Mouse (Mus musculus) liver, postnatal 0 days (tissue): ENCODE results near the gene 6820408C15Rik. TPM values are rescaled to one million over a fixed set of nuclear protein-coding genes. Genes with fewer than 3 reads are reported as not detected.

Experiments used
- ATAC-seq: fragments of 200-750 bp; cut with Nextera tagmentation; 2 replicates; pipeline ENCODE4 v1.8.0; 2017; ENCODE audit warnings: mild to moderate bottlenecking, moderate library complexity
- DNase-seq: peaks from one replicate; pipeline ENCODE4 v3.0.0-alpha.2; 2016
- H3K27ac ChIP-seq: fragments of 300-500 bp; sonication (generic); 2 replicates; pipeline ENCODE4 v1.5.1; 2014; ENCODE audit warnings: antibody characterized with exemption, moderate library complexity, mild to moderate bottlenecking, low read depth
- H3K27me3 ChIP-seq: fragments of 300-500 bp; sonication (generic); 2 replicates; pipeline ENCODE4 v1.6.1; 2014; ENCODE audit warnings: low read length, control low read depth, mixed read lengths; ENCODE audit not compliant: insufficient read depth
- H3K36me3 ChIP-seq: fragments of 300-500 bp; sonication (generic); replicated peaks from 2 replicates; pipeline ENCODE4 v1.6.1; 2014; ENCODE audit warnings: mild to moderate bottlenecking, control low read depth, low read length, moderate library complexity, mixed read lengths; ENCODE audit not compliant: insufficient read depth
- H3K4me1 ChIP-seq: fragments of 300-500 bp; sonication (generic); 2 replicates; pipeline ENCODE4 v1.6.1; 2014; ENCODE audit warnings: antibody characterized with exemption, mild to moderate bottlenecking, control low read depth; ENCODE audit not compliant: insufficient read depth
- H3K4me2 ChIP-seq: fragments of 300-500 bp; sonication (generic); 2 replicates; pipeline ENCODE4 v1.6.1; 2014; ENCODE audit warnings: low read depth, mild to moderate bottlenecking, low read length, moderate library complexity, mixed read lengths
- H3K4me3 ChIP-seq: fragments of 300-500 bp; sonication (generic); 2 replicates; pipeline ENCODE4 v1.5.1; 2014; ENCODE audit warnings: low read depth, low read length
- H3K9ac ChIP-seq: fragments of 300-500 bp; sonication (generic); replicated peaks from 2 replicates; pipeline ENCODE4 v1.6.1; 2014; ENCODE audit warnings: mild to moderate bottlenecking, moderate library complexity
- H3K9me3 ChIP-seq: fragments of 300-500 bp; sonication (generic); 2 replicates; pipeline ENCODE4 v1.6.1; 2016; ENCODE audit warnings: mild to moderate bottlenecking, control low read depth, low read length, mixed read lengths
- CTCF ChIP-seq: sonication (generic); IDR thresholded peaks from 2 replicates; pipeline ENCODE4 v1.5.1; 2016; ENCODE audit warnings: antibody characterized with exemption, low read depth
- EP300 ChIP-seq: IDR thresholded peaks from 2 replicates; pipeline ENCODE4 v1.6.1; 2016; ENCODE audit warnings: antibody characterized with exemption, low read depth, mild to moderate bottlenecking
- WGBS: fragments of 180-500 bp; shearing (Covaris S2); extraction: QIAGEN DNeasy Blood & Tissue Kit; methylation state at CpG from one replicate; pipeline ENCODE4 v1.1.7; 2014; ENCODE audit not compliant: insufficient replicate concordance; 5-methylcytosine and 5-hydroxymethylcytosine counted together
- polyA plus RNA-seq: library from polyadenylated mRNA; unstranded; fragments of >200 nt; fragmentation: Nextera tagmentation; extraction: Ambion mirVana; gene quantifications from 2 replicates; pipeline ENCODE4 v1.2.1, GENCODE M21; 2015

The 6820408C15Rik gene
- polyA plus RNA-seq, 1 experiment from 2014 or later: 0.42 TPM

DNA sequence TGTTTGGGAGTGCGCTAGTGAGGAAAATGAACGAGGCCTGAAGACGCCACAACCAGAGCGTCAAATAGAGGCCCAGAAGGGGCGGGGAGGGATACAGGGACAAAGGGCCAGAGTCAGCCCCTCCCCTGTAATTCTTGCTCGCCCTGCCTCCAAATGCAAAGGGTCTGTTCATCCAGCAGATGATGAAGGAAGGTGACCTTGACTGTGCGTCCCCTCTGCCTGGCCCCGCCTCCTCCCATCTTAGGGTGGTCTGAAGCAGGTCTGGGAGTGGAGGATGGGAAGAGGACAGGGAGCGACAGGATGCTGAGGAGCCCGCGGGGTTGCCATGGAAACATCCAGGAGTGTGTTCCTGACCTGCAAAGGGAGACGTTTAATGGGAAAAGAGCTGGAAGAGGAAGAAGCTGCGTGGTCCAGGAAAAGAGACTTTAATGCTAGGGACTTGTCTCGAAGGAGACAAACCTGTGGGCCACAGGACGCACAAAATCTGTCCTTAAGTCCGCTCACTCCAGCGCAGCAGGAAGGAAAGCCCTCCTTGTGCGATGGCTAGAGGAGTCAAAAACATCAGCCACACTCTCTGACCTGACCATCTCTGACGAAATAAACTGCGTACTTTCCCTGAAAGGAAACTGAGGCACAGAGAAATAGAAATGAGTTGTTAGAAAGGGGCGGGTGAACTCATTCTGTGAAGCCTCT is 39.6 kb upstream of the 6820408C15Rik start:
- Histone ChIP-seq H3K4me3 (no peak overlapping the region), H3K27ac (no peak overlapping the region), H3K27me3 (peaks cover 33% of the 10 kb centered on the region), H3K36me3 (no peaks in the 10 kb centered on the region), H3K9me3 (no peaks in the 10 kb centered on the region), H3K4me1 (no peaks in the 10 kb centered on the region), H3K4me2 (no peak overlapping the region), H3K9ac (no peak overlapping the region)
- TF ChIP-seq CTCF (no peak), EP300 (no peak)
- DNase-seq: no peak
- WGBS: 11% methylated on average over 21 of the region's 21 CpGs
- no peak for ATAC-seq

- DNase-seq: no peak
- no peak within 1 kb of the TSS for H3K4me2 ChIP-seq
- WGBS: 10% methylated on average over 16 of the region's 16 CpGs
Measured at GRCm38 (mm10) chr2:152376345-152376741, 39.0 kb upstream of the 6820408C15Rik start, which contains the start of gene Nrsn2. TSS of gene Nrsn2 (minus strand) at chr2:152376638.

DNA sequence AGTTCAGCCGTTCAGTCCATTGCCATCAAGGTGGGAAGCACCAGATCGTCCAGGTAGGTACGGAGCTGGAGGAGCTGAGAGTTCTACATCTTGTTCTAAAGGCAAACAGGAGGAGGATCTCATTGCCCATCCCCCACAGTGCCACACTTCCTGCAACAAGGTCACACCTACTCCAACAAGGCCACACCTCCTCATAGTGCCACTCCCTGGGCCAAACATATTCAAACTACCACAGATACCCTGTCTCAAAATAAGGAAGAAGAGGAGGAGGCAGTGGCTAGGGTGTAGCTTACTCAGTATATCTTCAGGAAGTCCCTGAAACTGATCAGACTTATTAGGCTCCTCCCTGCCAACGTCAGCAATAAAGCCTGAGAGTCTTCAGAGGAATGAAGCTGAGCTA is 31.2 kb upstream of the 6820408C15Rik start:
- Histone ChIP-seq H3K4me1 (no peaks in the 10 kb centered on the region), H3K36me3 (no peaks in the 10 kb centered on the region), H3K27me3 (no peaks in the 10 kb centered on the region), H3K4me2 (no peak overlapping the region), H3K9me3 (no peaks in the 10 kb centered on the region), H3K9ac (no peak overlapping the region), H3K4me3 (no peak overlapping the region), H3K27ac (no peak overlapping the region)
- no peak for TF ChIP-seq EP300
- TF ChIP-seq CTCF: no peak
- 76% methylated on average over 4 of the region's 4 CpGs for WGBS
- DNase-seq (no peak), ATAC-seq (no peak)

More at GRCm38 (mm10) chr2:152376345-152376741, 39.0 kb upstream of the 6820408C15Rik start, which contains the start of gene Nrsn2:
- TF ChIP-seq CTCF: no peak
- ATAC-seq: no peak
- Histone ChIP-seq H3K4me3 (no peak within 1 kb of the TSS), H3K4me1 (no peaks in the 10 kb centered on the region), H3K27me3 (peaks cover 33% of the 10 kb centered on the region), H3K27ac (no peak within 1 kb of the TSS), H3K9ac (no peak within 1 kb of the TSS), H3K36me3 (no peaks in the 10 kb centered on the region), H3K9me3 (no peaks in the 10 kb centered on the region)

DNA sequence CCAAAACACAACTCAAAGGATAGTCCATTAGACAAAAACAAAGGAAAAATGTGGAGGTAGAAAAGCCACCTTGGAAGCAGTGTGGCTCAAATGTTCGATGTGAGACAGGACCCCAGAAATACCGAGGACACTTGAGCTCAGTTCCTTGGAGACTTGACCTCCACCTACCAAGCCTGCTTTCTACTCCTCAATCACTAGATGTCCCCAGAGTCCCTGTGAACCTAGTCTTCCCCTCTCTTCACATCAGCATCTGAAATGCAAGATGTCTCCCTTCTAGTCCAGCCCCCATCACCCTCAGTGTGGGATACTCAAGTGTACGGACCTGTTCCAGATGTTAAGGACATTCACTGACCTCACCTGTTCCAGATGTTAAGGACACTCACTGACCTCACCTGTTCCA is 22.6 kb upstream of the 6820408C15Rik start:
- Histone ChIP-seq H3K27me3 (no peaks in the 10 kb centered on the region), H3K9me3 (no peaks in the 10 kb centered on the region), H3K36me3 (no peaks in the 10 kb centered on the region), H3K4me2 (no peak overlapping the region), H3K4me3 (no peak overlapping the region), H3K4me1 (peaks cover 20% of the 10 kb centered on the region), H3K27ac (no peak overlapping the region), H3K9ac (no peak overlapping the region)
- DNase-seq (no peak), ATAC-seq (no peak)
- TF ChIP-seq CTCF (peak; percentile 89), EP300 (no peak)
- WGBS: 22% methylated on average over 3 of the region's 3 CpGs

- Histone ChIP-seq H3K27ac (no peak overlapping the region), H3K4me1 (peaks cover 20% of the 10 kb centered on the region), H3K36me3 (no peaks in the 10 kb centered on the region), H3K9ac (no peak overlapping the region), H3K27me3 (no peaks in the 10 kb centered on the region), H3K4me3 (no peak overlapping the region), H3K4me2 (no peak overlapping the region), H3K9me3 (no peaks in the 10 kb centered on the region)
- TF ChIP-seq CTCF (no peak), EP300 (no peak)
- DNase-seq (no peak), ATAC-seq (no peak)
- 65% methylated on average over 9 of the region's 9 CpGs for WGBS
Measured at GRCm38 (mm10) chr2:152393225-152394017, 22.0 kb upstream of the 6820408C15Rik start.

GRCm38 (mm10) chr2:152395271-152395920 is 20.0 kb upstream of the 6820408C15Rik start:
- no peaks in the 10 kb centered on the region for H3K9me3 ChIP-seq
- 42% methylated on average over 12 of the region's 13 CpGs for WGBS
- H3K4me1 ChIP-seq: peaks cover 28% of the 10 kb centered on the region
- H3K4me2 ChIP-seq: peak overlapping the region; percentile 90
- ATAC-seq: no peak
- TF ChIP-seq CTCF: no peak
- no peak for TF ChIP-seq EP300
- no peaks in the 10 kb centered on the region for H3K27me3 ChIP-seq
- H3K36me3 ChIP-seq: no peaks in the 10 kb centered on the region
- no peak for DNase-seq
- no peak overlapping the region for H3K9ac ChIP-seq
- H3K27ac ChIP-seq: no peak overlapping the region
- H3K4me3 ChIP-seq: peak overlapping the region; percentile 73
